Mouse (Mus musculus) cerebral cortex, adult 2 months (tissue): Measurements from ENCODE around the gene Zic2.

Experiments used
- WGBS: fragments of 180-500 bp; shearing (Covaris S2); methylation state at CpG from one replicate; pipeline ENCODE4 v1.1.7; 2018; 5-methylcytosine and 5-hydroxymethylcytosine counted together

The Zic2 gene

DNA sequence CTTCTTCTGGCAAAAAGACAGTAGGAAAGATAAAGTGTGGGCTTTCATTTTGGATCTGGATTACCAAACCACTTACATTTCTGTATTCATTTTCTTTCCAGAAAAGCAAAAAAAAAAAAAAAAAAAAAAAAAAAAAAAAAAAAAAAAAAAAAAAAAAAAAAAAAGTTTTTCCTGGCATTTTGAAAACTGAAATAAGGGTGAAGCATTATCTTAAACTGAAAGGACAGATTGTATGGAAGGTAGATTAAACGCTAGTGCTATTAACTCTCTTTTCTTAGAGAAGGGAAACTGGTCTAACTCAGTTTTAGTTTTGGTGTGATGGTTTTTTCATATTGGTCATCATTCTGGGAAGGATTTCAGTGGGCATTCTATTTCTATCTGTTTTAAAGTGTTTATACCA is 16.8 kb downstream of the Zic2 start:
- 73% methylated on average over 1 of the region's 1 CpGs for WGBS

DNA sequence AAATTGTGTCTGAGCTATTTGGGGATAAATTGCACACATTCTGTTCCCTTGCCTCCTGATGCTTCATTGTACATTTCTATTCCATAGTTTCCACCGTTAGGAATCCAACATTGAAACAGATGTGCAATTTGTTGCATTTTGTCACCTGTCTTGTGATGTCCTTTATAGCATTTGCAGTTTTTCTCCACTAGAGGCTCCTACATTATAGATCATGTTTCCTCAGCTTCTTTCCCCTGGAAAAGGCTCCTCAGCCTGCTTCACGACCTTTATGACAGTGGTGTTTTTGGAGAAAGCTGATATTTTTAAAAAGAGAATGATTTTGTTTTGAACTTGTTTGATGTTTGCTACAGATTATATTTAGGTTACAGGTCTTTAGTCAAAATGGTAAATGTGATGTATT is 33.8 kb downstream of the Zic2 start:
- 10% methylated on average over 2 of the region's 2 CpGs for WGBS

DNA sequence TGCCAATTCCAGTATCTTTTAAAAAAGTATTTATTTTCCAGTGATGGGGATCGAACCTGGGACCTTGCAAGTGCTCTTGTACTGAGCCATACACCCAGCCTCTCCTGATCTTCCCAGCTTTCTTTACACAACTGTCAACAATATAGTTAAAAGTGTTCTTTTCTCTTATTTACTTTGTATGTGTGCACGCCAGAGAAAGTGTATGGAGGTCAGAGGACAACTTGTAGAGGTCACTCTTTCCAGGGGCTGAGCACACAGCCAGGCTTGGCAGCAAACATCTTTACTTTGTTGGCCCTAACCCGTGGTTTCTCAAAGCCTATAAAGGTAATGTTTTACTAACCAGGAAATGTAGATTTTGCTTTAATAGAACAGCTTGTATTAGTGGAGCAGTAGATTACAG is 36.3 kb downstream of the Zic2 start:
- WGBS: 83% methylated on average over 3 of the region's 3 CpGs

DNA sequence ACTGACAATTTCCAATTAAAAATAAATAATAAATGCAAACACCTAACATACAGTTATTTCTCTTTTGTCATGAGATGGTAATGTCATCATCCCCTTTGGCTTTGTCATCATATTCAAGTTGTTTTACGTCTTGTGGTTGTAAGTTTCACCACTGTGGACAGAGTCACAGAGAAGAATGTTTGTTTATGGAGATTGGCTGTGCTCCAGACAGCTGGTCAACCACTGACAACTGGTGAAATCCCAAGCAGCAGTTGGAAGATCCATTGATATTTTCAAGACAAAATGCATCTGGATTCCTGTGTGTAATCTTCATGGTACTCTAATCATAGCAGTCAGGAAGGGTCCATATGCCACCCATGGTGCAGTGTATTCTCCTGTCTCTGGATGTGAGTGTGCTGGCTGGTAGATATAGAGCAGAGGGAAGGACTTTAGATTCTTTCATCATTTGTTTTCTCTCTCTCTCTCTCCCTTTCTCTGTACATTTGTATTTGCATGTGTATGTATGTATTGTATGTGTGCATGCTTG is 38.3 kb downstream of the Zic2 start:
- WGBS: 62% methylated on average over 1 of the region's 1 CpGs

DNA sequence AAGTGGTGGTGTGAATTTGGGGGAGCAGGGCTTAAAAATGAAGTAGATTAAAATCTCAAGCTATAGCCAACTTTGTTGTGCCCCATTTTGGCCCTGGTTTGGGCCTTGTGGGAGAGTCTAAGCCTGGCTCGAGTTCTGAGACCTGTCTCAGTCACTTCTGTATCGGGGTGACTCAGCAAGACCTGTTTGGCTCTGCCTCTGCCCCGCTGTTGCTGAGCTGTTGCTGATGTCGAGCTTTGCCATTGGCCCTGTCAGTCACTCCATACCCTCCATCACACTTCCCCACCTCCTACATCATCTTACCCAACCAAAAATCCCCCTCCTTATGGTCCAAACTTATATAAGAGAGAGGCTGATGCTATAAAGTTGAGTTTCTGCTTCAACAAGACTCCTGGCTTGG is 53.2 kb downstream of the Zic2 start:
- WGBS: 88% methylated on average over 4 of the region's 4 CpGs
